Mouse (Mus musculus): ENCODE results near the gene Camk1d. TPM values are rescaled to one million over a fixed set of nuclear protein-coding genes. Genes with fewer than 3 reads are reported as not detected.

Camk1d gene
- total and polyA plus RNA-seq, 3 experiments, result 4.6 to 12.4 (median 4.8) TPM

DNA sequence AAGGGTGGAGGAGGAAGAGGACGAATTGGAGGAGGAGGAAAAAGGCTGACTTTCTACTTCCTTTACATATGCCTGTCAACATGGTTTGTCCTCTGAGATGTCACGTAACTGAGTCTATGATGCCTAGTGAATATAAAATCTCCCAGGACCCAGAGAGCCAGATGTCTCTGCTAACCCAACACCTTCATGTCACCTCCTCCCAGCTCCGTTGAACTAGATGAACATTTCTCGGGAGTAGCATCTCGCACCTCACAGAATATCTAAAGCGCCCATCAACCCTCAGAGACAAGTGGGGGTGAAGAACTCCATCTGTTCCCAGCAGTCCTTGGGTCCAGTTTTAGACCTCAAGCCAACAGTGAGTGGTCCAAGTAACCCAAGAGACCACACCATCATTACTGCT lies 204.3 kb downstream of the Camk1d start:
- H3K27me3 ChIP-seq (replicated peaks), result no peaks in the 10 kb centered on the region
- peaks cover 17% of the 10 kb centered on the region for H3K9me3 ChIP-seq (replicated peaks; ENCODE audit: low read length)
- no peak overlapping the region for H3K27ac ChIP-seq (ENCODE audit: insufficient read depth, low read depth)
- H3K4me1 ChIP-seq (ENCODE audit: control insufficient read depth in 1 of 2, insufficient read depth in 2 of 2), result peaks cover 3 to 31% of the 10 kb centered on the region in 2 experiments; a peak in 3 of 4 replicates
- no peak overlapping the region for H3K4me3 ChIP-seq (replicated peaks in 1 of 3; ENCODE audit: low read depth in 2 of 3, low read length in 2 of 3, poor library complexity in 1 of 3)
- DNase-seq (ENCODE audit: extremely low read depth), result no peak
- H3K9ac ChIP-seq (ENCODE audit: insufficient read depth, low read depth), result no peak overlapping the region
- in situ Hi-C loops (cut with MboI; ENCODE audit: low pct_ligation_motif_present, low pct_unique_long_range_greater_than_20kb, low sequenced_read_pairs), result no loop called here
- no peak for TF ChIP-seq MAFK (IDR thresholded peaks at IDR 0.05; ENCODE audit: insufficient replicate concordance, low read length)
- no peak for TF ChIP-seq MAX (IDR thresholded peaks at IDR 0.05; ENCODE audit: low read length)
- TF ChIP-seq CHD1 (IDR thresholded peaks at IDR 0.05; ENCODE audit: low read depth, low read length), result no peak
- TF ChIP-seq UBTF (IDR thresholded peaks at IDR 0.05; ENCODE audit: low read depth, low read length), result no peak
- TF ChIP-seq MEF2A (IDR thresholded peaks at IDR 0.05; ENCODE audit: borderline replicate concordance, low read depth, low read length), result no peak
- TF ChIP-seq RAD21 (IDR thresholded peaks at IDR 0.05; ENCODE audit: low read depth, low read length), result no peak
- no peak for TF ChIP-seq PAX5 (IDR thresholded peaks at IDR 0.05; ENCODE audit: low read length)
- TF ChIP-seq ZKSCAN1 (IDR thresholded peaks at IDR 0.05; ENCODE audit: borderline replicate concordance, low read depth, low read length), result no peak
- no peak for TF ChIP-seq USF2 (conservative IDR thresholded peaks at IDR 0.05; ENCODE audit: low read depth, low read length)
- no peak for TF ChIP-seq JUND (conservative IDR thresholded peaks at IDR 0.05; ENCODE audit: low read depth, low read length)
- TF ChIP-seq POLR2AphosphoS2 (IDR thresholded peaks at IDR 0.05; ENCODE audit: low read depth, low read length), result no peak
- no peak for TF ChIP-seq E2F4 (IDR thresholded peaks at IDR 0.05; ENCODE audit: insufficient replicate concordance, low read depth, low read length)
- peaks cover 0 to 26% of the 10 kb centered on the region in 2 experiments for H3K36me3 ChIP-seq (replicated peaks in 1 of 2; ENCODE audit: control insufficient read depth in 1 of 2, insufficient read depth in 1 of 2, low read length in 1 of 2)
- H3K4me2 ChIP-seq (ENCODE audit: insufficient read depth, low read depth, poor library complexity, severe bottlenecking), result no peak overlapping the region
- H3K79me2 ChIP-seq (replicated peaks; ENCODE audit: control insufficient read depth, extremely low read depth, insufficient read depth, poor library complexity, severe bottlenecking), result no peaks in the 10 kb centered on the region
- dilution Hi-C loops (cut with MboI; ENCODE audit: extremely low pct_ligation_motif_present, extremely low pct_unique_long_range_greater_than_20kb, low sequenced_read_pairs), result no loop called here

DNA sequence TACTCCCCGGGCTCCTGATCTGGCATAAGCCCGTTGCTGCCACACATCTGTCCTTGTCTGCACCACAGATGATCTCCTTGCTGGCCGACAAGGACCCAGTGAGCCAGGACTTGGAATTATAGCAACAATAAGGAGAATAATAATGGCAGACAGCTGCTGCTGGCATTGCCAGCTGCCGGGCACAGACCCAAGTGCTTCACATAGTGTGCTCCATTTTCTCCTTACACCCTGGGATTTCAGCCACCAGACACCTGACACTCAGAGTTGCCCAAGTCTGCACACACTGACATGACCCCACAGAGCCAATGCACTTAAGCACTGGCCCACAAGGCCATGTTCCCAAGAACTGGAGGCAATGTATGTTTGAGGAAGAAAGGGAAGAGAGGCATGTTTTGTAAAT lies 214.7 kb downstream of the Camk1d start:
- in situ Hi-C loops (cut with MboI; ENCODE audit: low pct_ligation_motif_present, low pct_unique_long_range_greater_than_20kb, low sequenced_read_pairs) (no loop called here), dilution Hi-C loops (cut with MboI; ENCODE audit: extremely low pct_ligation_motif_present, extremely low pct_unique_long_range_greater_than_20kb, low sequenced_read_pairs) (no loop called here)
- Histone ChIP-seq H3K9me3 (replicated peaks; ENCODE audit: low read length) (no peaks in the 10 kb centered on the region), H3K4me3 (replicated peaks in 1 of 3; ENCODE audit: low read depth in 2 of 3, low read length in 2 of 3, poor library complexity in 1 of 3) (no peak overlapping the region), H3K4me1 (ENCODE audit: control insufficient read depth in 1 of 2, insufficient read depth in 2 of 2) (peaks cover 2 to 3% of the 10 kb centered on the region in 2 experiments; a peak in 1 of 4 replicates), H3K79me2 (replicated peaks; ENCODE audit: control insufficient read depth, extremely low read depth, insufficient read depth, poor library complexity, severe bottlenecking) (no peaks in the 10 kb centered on the region), H3K36me3 (replicated peaks in 1 of 2; ENCODE audit: control insufficient read depth in 1 of 2, insufficient read depth in 1 of 2, low read length in 1 of 2) (peaks cover 5 to 53% of the 10 kb centered on the region in 2 experiments), H3K4me2 (ENCODE audit: insufficient read depth, low read depth, poor library complexity, severe bottlenecking) (no peak overlapping the region), H3K9ac (ENCODE audit: insufficient read depth, low read depth) (no peak overlapping the region), H3K27me3 (replicated peaks) (no peaks in the 10 kb centered on the region), H3K27ac (ENCODE audit: insufficient read depth, low read depth) (no peak overlapping the region)
- TF ChIP-seq TBP (conservative IDR thresholded peaks at IDR 0.05; ENCODE audit: low read depth, low read length), result no peak
- TF ChIP-seq CTCF (conservative IDR thresholded peaks at IDR 0.05 in 1 of 2, IDR thresholded peaks at IDR 0.05 in 1 of 2; ENCODE audit: low read depth in 2 of 2, low read length in 2 of 2), result no peak
- no peak for TF ChIP-seq TCF12 (IDR thresholded peaks at IDR 0.05; ENCODE audit: low read depth, low read length)
- TF ChIP-seq ZMIZ1 (IDR thresholded peaks at IDR 0.05; ENCODE audit: low read depth, low read length), result no peak
- no peak for TF ChIP-seq MAZ (IDR thresholded peaks at IDR 0.05; ENCODE audit: low read depth, low read length)
- no peak for TF ChIP-seq MEF2A (IDR thresholded peaks at IDR 0.05; ENCODE audit: borderline replicate concordance, low read depth, low read length)
- no peak for TF ChIP-seq ETS1 (conservative IDR thresholded peaks at IDR 0.05; ENCODE audit: low read depth, low read length)
- TF ChIP-seq SIN3A (IDR thresholded peaks at IDR 0.05; ENCODE audit: low read length), result no peak
- no peak for TF ChIP-seq ZNF384 (IDR thresholded peaks at IDR 0.05; ENCODE audit: low read depth, low read length)
- no peak for DNase-seq (ENCODE audit: extremely low read depth)
